Mouse (Mus musculus) midbrain, embryonic 15.5 days (tissue): Measurements from ENCODE around the gene Lsamp. TPM values are rescaled to one million over a fixed set of nuclear protein-coding genes. Genes with fewer than 3 reads are reported as not detected.
"Not testable (repeated sequence)": the region's sequence is repeated elsewhere in the genome, so short reads cannot be mapped to it uniquely, and the experiment has no call there.

Experiments
- ATAC-seq: fragments of 200-750 bp; cut with Nextera tagmentation; replicated peaks from 2 replicates; pipeline ENCODE4 v1.8.0; 2017; ENCODE audit warnings: moderate TSS enrichment
- H3K27ac ChIP-seq: fragments of 300-500 bp; sonication (generic); 2 replicates; pipeline ENCODE4 v1.5.1; 2015; ENCODE audit warnings: mild to moderate bottlenecking, inconsistent platforms
- H3K27me3 ChIP-seq: fragments of 300-500 bp; sonication (generic); replicated peaks from 2 replicates; pipeline ENCODE4 v1.6.1; 2015; ENCODE audit warnings: inconsistent platforms
- H3K36me3 ChIP-seq: fragments of 300-500 bp; sonication (generic); replicated peaks from 2 replicates; pipeline ENCODE4 v1.6.1; 2015; ENCODE audit warnings: inconsistent platforms
- H3K4me1 ChIP-seq: fragments of 300-500 bp; sonication (generic); 2 replicates; pipeline ENCODE4 v1.6.1; 2015; ENCODE audit warnings: inconsistent platforms
- H3K4me2 ChIP-seq: fragments of 300-500 bp; sonication (generic); 2 replicates; pipeline ENCODE4 v1.6.1; 2015; ENCODE audit warnings: inconsistent platforms, mild to moderate bottlenecking, moderate library complexity
- H3K4me3 ChIP-seq: fragments of 300-500 bp; sonication (generic); 2 replicates; pipeline ENCODE4 v1.5.1; 2015; ENCODE audit warnings: mild to moderate bottlenecking, inconsistent platforms
- H3K9ac ChIP-seq: fragments of 300-500 bp; sonication (generic); 2 replicates; pipeline ENCODE4 v1.6.1; 2015; ENCODE audit warnings: mild to moderate bottlenecking, inconsistent platforms
- H3K9me3 ChIP-seq: fragments of 300-500 bp; sonication (generic); 2 replicates; pipeline ENCODE4 v1.6.1; 2016; ENCODE audit warnings: inconsistent platforms
- WGBS: fragments of 180-500 bp; shearing (Covaris S2); methylation state at CpG from one replicate; pipeline ENCODE4 v1.1.7; 2015; ENCODE audit warnings: mixed read lengths; 5-methylcytosine and 5-hydroxymethylcytosine counted together
- polyA plus RNA-seq: library from polyadenylated mRNA; unstranded; fragments of >200 nt; fragmentation: Nextera tagmentation; extraction: Ambion mirVana; gene quantifications from 2 replicates; pipeline ENCODE4 v1.2.1, GENCODE M21; 2015

Lsamp gene
- polyA plus RNA-seq, 1 experiment from 2014 or later = 107 TPM

GRCm38 (mm10) chr16:41969215-41969614 is 1985.1 kb downstream of the Lsamp start:
- Histone ChIP-seq H3K27me3 (no peaks in the 10 kb centered on the region), H3K27ac (no peak overlapping the region), H3K4me1 (no peaks in the 10 kb centered on the region), H3K4me3 (no peak overlapping the region), H3K9ac (no peak overlapping the region), H3K36me3 (no peaks in the 10 kb centered on the region), H3K9me3 (no peaks in the 10 kb centered on the region), H3K4me2 (no peak overlapping the region)
- 74% methylated on average over 2 of the region's 2 CpGs for WGBS
- ATAC-seq = no peak

DNA sequence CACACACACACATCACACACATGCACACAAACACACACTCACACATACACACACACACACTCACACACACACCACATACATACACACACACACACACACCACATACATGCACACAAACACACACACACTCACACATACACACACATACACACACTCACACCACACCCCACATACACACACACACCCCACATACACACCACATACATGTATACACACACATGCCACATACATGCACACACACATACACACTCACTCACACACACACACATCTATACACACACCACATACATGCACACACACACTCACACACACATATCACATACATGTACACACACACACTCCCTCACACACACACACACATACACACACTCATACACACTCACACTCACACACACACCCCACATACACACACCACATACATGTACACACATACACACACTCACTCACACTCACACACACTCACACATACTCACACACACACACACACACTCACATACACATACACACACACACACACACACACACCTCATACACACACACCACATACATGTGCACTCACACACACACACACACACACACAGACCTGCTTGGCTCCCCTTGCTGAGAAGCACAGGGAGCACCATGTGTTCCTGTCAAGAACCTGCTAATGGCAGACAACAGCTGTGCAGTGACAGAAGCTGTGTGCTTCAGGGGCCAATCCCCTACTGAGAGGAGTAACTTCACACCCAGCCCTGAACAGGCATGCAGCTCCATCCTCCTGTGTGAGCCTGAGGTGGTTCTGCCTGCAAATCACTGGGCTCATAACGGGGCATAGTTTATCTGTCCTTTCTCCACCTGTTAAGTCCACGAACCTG is 1990.9 kb downstream of the Lsamp start:
- H3K27ac ChIP-seq = no peak overlapping the region
- WGBS = 57% methylated on average over 2 of the region's 2 CpGs
- no peak overlapping the region for H3K9ac ChIP-seq
- no peak overlapping the region for H3K4me2 ChIP-seq
- H3K4me1 ChIP-seq = no peaks in the 10 kb centered on the region
- H3K4me3 ChIP-seq = no peak overlapping the region
- no peaks in the 10 kb centered on the region for H3K9me3 ChIP-seq
- ATAC-seq = peak; percentile 24; the same call in 1 of the 2 replicates
- H3K36me3 ChIP-seq = no peaks in the 10 kb centered on the region
- no peaks in the 10 kb centered on the region for H3K27me3 ChIP-seq

GRCm38 (mm10) chr16:41976897-41977296 is 1992.7 kb downstream of the Lsamp start:
- no peak for ATAC-seq
- H3K36me3 ChIP-seq = no peaks in the 10 kb centered on the region
- no peak overlapping the region for H3K9ac ChIP-seq
- H3K9me3 ChIP-seq = no peaks in the 10 kb centered on the region
- no peaks in the 10 kb centered on the region for H3K27me3 ChIP-seq
- WGBS = 80% methylated on average over 5 of the region's 5 CpGs
- H3K4me3 ChIP-seq = no peak overlapping the region
- H3K4me1 ChIP-seq = no peaks in the 10 kb centered on the region
- H3K27ac ChIP-seq = no peak overlapping the region
- no peak overlapping the region for H3K4me2 ChIP-seq

- Histone ChIP-seq H3K4me2 (no peak overlapping the region), H3K36me3 (no peaks in the 10 kb centered on the region), H3K4me3 (no peak overlapping the region), H3K4me1 (no peaks in the 10 kb centered on the region), H3K27me3 (no peaks in the 10 kb centered on the region), H3K9me3 (no peaks in the 10 kb centered on the region), H3K9ac (no peak overlapping the region), H3K27ac (no peak overlapping the region)
- 70% methylated on average over 1 of the region's 1 CpGs for WGBS
- ATAC-seq = no peak
These were observed 2012.8 kb downstream of the Lsamp start for GRCm38 (mm10) chr16:41996956-41997355.

DNA sequence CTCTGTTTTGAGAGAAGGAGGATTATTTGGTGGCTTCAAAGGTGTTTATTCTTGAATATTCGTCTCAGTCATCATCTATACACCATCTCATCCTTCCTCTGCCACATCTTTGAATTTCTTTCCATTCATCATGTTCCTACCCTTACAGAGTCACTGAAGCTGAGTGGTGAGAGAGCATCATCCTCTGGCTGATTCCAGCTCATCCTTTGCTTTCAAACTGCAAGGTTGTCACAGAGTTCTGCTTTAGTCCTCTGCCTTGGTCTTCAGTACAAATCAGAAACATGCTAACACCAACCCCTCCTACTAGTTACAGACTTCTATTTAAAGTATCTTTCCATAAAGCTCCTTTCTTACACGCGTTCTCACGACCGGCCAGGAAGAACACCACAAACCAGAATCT is 2018.8 kb downstream of the Lsamp start:
- no peaks in the 10 kb centered on the region for H3K4me1 ChIP-seq
- no peaks in the 10 kb centered on the region for H3K9me3 ChIP-seq
- WGBS = 90% methylated on average over 5 of the region's 5 CpGs
- H3K4me2 ChIP-seq = no peak overlapping the region
- no peak overlapping the region for H3K9ac ChIP-seq
- H3K36me3 ChIP-seq = no peaks in the 10 kb centered on the region
- no peak for ATAC-seq
- H3K27ac ChIP-seq = no peak overlapping the region
- H3K4me3 ChIP-seq = no peak overlapping the region
- H3K27me3 ChIP-seq = no peaks in the 10 kb centered on the region

DNA sequence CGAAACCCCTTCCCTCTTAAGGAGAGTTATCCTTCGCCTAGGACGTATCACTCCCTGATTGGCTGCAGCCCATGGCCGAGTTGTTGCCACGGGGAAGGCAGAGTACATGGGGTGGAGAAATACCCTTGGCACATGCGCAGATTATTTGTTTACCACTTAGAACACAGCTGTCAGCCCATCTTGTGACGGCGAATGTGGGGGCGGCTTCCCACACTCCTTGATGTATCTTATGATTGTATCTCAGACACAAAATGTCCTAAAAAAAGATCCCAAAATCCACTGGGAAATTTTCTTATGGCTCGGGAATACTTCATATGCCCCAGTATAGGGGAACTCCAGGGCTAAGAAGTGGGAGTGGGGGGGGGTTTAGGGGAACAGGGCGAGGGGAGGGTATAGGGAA is 2019.3 kb downstream of the Lsamp start:
- not testable (repeated sequence) for H3K4me2 ChIP-seq, H3K27ac ChIP-seq, H3K36me3 ChIP-seq, H3K4me1 ChIP-seq, ATAC-seq, H3K9me3 ChIP-seq, H3K27me3 ChIP-seq, H3K4me3 ChIP-seq, H3K9ac ChIP-seq
- 95% methylated on average over 11 of the region's 11 CpGs for WGBS

DNA sequence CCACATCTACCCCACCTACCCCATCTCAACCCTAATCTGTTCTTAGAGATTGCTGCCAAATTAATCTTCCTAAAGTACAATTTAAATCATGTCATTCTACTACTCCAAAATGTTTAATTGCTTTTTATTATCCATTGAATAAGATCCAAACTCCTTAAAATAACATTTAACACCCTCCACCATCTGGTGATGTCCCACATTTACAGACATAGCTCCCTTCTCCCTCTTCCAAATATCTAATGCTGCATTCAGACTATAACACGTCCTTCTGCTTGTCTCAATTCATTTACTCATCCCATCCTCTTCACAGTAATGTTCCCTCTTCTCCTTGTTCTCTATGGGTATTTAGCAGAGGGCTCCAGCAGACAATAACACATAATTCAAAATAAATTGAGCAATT is 2020.0 kb downstream of the Lsamp start:
- Histone ChIP-seq H3K36me3 (no peaks in the 10 kb centered on the region), H3K9ac (no peak overlapping the region), H3K4me2 (no peak overlapping the region), H3K4me1 (no peaks in the 10 kb centered on the region), H3K4me3 (no peak overlapping the region), H3K27me3 (no peaks in the 10 kb centered on the region), H3K27ac (no peak overlapping the region), H3K9me3 (no peaks in the 10 kb centered on the region)
- 73% methylated on average over 1 of the region's 1 CpGs for WGBS
- no peak for ATAC-seq

GRCm38 (mm10) chr16:42014937-42015336 is 2030.8 kb downstream of the Lsamp start:
- 32% methylated on average over 5 of the region's 5 CpGs for WGBS
- no peak overlapping the region for H3K4me2 ChIP-seq
- no peak for ATAC-seq
- H3K4me1 ChIP-seq = peaks cover 7% of the 10 kb centered on the region; the same call in 1 of the 2 replicates
- H3K27ac ChIP-seq = peak overlapping the region; percentile 39; the same call in 1 of the 2 replicates
- no peak overlapping the region for H3K4me3 ChIP-seq
- H3K9ac ChIP-seq = no peak overlapping the region
- no peaks in the 10 kb centered on the region for H3K36me3 ChIP-seq
- no peaks in the 10 kb centered on the region for H3K9me3 ChIP-seq
- H3K27me3 ChIP-seq = no peaks in the 10 kb centered on the region

GRCm38 (mm10) chr16:42015443-42015842 is 2031.3 kb downstream of the Lsamp start:
- ATAC-seq = no peak
- H3K27ac ChIP-seq = peak overlapping the region; percentile 39

DNA sequence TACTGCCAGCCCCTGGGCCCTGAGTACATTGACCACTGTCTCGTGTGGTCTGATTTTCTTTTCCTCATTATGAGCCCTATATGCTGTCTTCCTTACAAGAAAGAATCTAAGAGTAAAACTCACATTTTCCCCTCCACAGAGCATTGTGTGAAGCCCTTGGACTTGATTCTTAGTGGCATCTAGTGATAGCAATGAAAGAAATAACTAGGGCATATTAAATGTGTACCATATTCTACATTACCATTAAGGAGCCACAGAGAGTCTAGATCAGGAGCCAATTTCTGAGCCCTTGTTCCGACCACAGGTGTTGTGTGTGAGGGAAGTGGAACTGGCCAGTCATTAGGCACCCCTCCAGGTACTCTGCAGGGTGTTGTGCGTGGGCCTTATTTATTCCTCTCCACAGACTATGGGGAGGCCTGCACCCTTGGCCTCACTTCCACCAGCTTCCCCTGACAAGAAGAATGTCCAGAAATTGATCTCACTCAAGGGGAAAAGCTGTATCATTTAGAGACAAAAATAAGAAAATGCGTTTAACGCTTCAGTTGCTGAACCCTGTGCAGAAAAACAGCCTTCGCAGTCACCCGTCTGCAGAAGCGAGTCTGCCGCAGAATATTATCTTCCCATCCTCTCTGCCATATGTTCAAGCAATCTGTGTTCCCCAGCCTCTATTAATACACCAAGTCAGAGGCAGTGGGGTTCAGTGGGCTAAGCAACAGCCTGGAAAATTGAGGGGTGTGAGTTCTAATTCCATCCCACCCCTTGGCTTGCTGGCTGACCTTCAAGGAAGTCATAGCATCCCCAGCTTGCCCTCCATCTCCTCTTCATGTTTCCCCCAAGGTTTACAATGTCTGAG is 2032.9 kb downstream of the Lsamp start:
- Histone ChIP-seq H3K27me3 (no peaks in the 10 kb centered on the region), H3K4me2 (no peak overlapping the region), H3K9me3 (no peaks in the 10 kb centered on the region), H3K4me1 (peaks cover 7% of the 10 kb centered on the region; the same call in 1 of the 2 replicates), H3K27ac (no peak overlapping the region), H3K36me3 (no peaks in the 10 kb centered on the region), H3K9ac (no peak overlapping the region), H3K4me3 (no peak overlapping the region)
- WGBS = 80% methylated on average over 9 of the region's 9 CpGs
- no peak for ATAC-seq

More at GRCm38 (mm10) chr16:42015443-42015842, 2031.3 kb downstream of the Lsamp start:
- no peak overlapping the region for H3K4me3 ChIP-seq
- H3K27me3 ChIP-seq = no peaks in the 10 kb centered on the region
- H3K4me1 ChIP-seq = peaks cover 7% of the 10 kb centered on the region; the same call in 1 of the 2 replicates
- H3K36me3 ChIP-seq = no peaks in the 10 kb centered on the region
- H3K9ac ChIP-seq = no peak overlapping the region
- H3K9me3 ChIP-seq = no peaks in the 10 kb centered on the region
- H3K4me2 ChIP-seq = no peak overlapping the region
- WGBS = 61% methylated on average over 3 of the region's 3 CpGs

DNA sequence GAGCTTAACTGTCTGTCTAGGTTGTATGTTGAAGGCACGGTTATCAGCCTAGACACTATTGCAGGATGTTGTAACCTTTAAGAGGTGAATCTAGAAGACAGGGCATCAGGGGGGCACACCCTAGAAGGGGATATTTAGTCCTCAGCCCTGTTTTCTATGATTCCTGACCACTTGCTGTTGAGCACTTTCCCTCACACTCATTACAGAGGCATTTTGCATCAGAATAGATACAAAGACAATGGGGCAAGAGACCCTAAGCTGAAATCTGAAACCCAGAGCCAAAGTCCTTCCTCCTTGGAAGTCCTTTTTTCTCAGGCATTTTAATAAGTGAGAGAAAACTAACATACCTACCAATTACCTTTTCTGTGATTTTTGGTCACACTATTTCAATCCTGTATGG is 2038.4 kb downstream of the Lsamp start:
- ATAC-seq = no peak
- no peaks in the 10 kb centered on the region for H3K27me3 ChIP-seq
- no peak overlapping the region for H3K4me2 ChIP-seq
- H3K4me1 ChIP-seq = no peaks in the 10 kb centered on the region
- no peak overlapping the region for H3K27ac ChIP-seq
- WGBS = 26% methylated on average over 1 of the region's 1 CpGs
- H3K9ac ChIP-seq = no peak overlapping the region
- no peak overlapping the region for H3K4me3 ChIP-seq
- H3K9me3 ChIP-seq = no peaks in the 10 kb centered on the region
- no peaks in the 10 kb centered on the region for H3K36me3 ChIP-seq

DNA sequence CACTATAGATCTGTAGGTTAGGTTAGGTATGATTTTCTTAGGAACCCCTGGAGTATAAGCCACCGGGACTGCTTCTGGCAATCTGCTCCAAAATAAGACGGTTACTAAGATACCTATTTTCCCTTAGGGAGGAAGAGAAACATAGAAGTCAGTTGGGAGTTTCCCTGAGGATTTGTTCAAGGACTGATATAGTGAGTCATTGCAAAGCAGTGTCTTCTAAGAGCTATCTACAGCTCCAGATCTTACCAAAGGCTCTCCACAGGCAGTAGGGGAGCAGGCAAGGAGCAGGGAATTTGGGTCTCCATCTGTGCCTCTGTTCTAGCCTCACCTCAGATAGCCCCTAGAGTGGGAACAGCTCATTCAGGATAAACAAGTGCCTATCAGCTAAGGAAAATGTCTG is 2047.9 kb downstream of the Lsamp start:
- Histone ChIP-seq H3K27ac (no peak overlapping the region), H3K4me1 (no peaks in the 10 kb centered on the region), H3K4me2 (no peak overlapping the region), H3K4me3 (no peak overlapping the region), H3K27me3 (no peaks in the 10 kb centered on the region), H3K9me3 (no peaks in the 10 kb centered on the region), H3K36me3 (no peaks in the 10 kb centered on the region), H3K9ac (no peak overlapping the region)
- no peak for ATAC-seq
- WGBS = 76% methylated on average over 2 of the region's 2 CpGs
